Mouse (Mus musculus): ENCODE measurements around the gene Ptma.

Ptma gene

DNA sequence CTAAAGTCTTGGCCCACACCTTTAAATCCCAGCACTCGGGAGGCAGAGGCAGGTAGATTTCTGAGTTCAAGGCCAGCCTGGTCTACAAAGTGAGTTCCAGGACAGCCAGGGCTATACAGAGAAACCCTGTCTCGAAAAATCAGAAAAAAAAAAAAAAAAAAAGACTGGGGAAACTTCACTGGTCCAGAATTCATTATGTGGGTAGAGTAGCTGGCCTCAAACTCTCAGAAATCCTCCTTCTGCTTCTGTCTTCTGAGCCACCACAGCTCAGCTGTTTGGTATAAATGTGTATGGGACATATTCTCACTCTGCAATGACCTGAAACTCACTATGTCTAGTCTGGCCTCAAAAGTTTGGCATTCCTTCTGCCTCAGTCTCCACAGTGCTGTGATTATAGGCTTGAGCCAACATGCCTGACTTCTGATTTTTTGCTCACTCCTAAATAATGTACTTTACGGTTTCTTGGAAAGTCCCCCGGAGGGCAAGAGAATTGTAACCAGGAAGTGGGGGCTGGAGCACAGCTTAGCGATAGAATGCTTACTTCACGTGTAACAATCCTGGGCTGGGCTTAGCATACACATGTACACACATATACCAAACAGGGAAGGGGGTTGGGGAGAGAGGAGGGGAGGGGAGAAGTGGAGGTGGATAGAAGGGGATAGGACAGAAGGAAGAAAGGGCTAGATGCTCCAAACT lies 10.7 kb upstream of the Ptma start:
- no peak for DNase-seq (ENCODE audit: extremely low read depth, low read depth, low spot score)

GRCm38 (mm10) chr1:86517076-86517475 lies 9.4 kb upstream of the Ptma start:
- no peak for DNase-seq (ENCODE audit: extremely low read depth, low read depth, low spot score)

DNA sequence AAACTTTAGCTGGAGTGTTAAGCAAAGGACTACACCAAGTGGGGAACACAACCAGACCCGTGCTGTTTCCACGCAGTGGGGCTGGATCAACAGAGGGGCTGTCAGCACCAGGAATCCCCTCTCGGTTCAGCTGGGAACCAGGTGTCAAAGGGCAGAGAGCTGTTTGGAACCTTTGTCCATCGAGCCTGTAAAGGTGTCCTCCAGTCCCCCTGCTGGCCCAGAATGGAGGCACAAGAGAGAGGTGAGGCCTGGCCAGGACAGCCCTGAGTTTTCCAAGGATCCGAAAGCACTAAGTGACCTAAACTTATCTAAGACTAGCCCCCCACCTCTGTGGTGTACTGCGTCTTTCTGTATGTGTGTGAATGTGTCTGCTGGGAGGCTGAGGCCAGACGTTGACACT lies 6.2 kb upstream of the Ptma start:
- no peak for DNase-seq (ENCODE audit: extremely low read depth, low read depth, low spot score)

DNA sequence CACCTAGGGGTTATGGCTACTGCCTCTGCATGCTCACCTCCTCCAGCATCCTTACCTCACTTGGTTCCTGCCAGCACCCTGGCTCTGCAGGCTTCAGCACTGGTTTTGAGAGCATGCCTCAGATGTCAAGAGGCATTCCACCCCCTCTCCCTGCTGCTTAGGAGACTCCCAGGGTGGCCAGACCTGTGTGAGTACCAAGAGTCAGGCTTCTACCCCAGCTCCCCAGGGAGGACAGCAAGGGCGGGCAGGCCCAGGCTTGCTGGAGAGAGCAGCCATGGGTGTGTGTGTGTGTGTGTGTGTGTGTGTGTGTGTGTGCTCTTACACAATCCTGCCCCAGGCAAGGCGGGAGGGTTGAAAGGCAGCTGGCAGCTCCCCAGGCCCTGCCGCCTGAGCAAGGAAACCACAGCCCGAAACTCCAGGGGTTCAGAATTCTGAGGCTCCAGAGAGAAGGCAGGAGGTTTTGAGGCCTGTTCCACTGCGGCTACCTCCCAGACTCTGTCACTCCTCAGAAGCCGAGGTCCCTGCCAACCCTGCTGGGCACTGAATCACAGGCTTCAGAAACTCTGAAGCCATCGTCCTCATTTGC lies 4.1 kb upstream of the Ptma start:
- DNase-seq (ENCODE audit: extremely low read depth, low read depth, low spot score) = no peak

DNA sequence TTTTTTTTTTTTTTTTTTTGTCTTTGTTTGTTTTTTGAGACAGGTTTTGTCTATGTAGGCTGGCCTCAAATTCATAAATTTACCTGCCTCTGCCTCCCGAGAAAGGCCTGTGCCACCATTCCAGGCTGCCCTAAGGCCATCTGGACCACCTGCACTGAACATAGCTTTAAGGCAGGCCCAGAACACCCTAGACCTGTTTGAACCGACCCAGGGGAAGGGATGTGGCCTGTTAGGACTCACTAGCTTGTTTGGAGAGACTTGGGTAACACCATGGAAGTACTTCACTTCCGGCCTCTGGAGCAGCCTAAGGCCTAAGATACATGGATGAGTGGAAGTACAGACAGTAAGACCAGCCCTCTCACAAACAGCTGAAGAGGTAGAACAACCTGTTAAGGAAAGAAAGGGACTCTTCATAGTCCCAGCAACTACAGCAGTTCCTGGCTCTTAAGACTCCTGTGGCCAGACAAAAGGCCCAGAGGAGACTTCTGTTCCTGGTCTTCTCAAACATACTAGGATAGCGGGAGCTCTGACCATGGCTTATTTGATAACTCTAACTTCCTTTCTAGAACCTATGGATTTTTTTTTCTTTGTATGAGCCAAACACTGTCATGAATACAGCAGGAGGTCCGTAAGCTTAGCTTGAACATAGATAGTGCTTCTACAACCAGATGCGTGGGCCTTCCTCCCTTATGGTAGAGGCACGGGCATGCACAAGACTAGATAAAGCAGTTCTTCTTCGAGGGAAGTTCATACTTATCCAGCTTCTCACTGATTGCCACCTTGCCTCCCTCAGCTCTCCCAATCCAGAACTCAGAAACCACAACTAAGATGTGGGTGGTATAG lies 2.5 kb upstream of the Ptma start:
- DNase-seq (ENCODE audit: extremely low read depth, low read depth, low spot score) = no peak

DNA sequence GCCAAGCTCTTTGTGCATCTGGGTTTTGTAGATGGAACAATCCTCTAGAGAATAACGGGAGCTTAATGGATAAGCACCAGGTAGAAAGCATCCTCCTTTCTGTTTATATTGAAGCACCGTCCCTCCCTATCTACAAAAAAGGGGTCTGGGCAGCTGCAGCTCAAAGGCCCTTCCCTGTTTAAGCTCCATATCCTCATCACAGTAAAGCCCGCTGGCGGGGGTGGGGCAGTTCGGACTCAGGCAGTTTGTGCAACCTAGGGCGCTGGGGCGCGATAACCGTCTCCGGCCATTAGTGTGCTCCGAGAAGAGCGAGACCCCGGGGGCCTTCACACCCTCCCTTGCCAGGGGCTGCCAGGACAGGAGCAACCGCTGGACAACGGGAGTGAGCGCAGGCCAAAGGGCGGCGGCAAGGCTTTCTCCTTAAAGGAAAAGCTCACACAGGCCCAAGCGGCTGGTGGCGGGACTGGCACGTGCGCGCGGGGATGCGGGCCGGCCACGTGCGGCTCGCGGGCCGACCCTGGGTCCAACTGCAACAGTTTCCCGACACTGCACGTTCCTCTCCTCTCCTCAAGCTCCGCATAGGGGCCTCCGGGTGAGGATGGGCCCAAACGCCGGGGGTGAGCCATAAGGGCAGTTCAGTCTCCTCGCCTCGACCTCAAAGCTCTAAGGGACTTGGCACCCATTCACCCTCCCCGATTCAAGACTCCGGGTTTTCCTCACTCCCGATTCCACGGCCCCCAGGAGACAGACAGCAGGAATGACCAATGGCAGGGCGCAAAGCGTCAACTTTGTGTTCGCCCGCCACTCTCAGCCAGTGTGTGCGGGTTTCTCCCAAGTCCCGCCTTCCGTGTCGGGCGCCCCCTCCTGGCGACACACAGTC lies 1.7 kb upstream of the Ptma start:
- DNase-seq (ENCODE audit: extremely low read depth, low read depth, low spot score) = peak; percentile 87

DNA sequence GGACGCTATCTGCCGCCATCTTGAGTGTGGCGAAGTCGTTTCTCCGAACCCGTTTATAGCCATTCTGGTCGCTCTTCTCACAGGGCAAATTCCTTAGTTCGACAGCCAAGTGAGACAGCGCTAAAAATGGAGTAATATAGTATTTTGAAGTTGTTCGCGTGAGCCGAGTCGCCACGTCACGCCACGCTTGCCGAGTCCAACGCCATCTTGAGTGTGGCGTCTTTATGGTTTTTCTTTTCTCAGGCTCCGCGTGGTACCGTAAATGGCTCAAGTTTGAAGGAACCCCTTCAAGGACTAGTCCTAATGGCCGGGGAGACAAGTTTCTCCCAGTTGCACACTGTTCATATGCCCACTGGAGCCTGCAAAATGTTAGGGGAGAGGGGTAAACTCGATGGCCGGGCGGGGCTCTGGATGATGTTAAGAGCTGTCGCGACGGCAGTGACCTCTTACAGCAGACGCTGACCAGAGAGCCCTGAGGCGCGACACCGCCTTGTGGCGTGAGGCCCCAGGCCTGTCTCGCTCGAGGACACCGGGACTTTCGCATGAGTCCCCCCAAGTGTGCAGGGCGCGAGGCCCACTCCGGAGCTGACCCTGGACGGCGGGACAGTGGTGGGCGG lies 919 bp upstream of the Ptma start:
- no peak for DNase-seq (ENCODE audit: extremely low read depth, low read depth, low spot score)

- no peak for DNase-seq (ENCODE audit: extremely low read depth, low read depth, low spot score)
Observed at GRCm38 (mm10) chr1:86526789-86527598, 468 bp downstream of the Ptma start.

- DNase-seq (ENCODE audit: extremely low read depth, low read depth, low spot score) = no peak
Observed at GRCm38 (mm10) chr1:86527599-86528486, 1.3 kb downstream of the Ptma start.

- DNase-seq (ENCODE audit: extremely low read depth, low read depth, low spot score) = no peak
Observed at GRCm38 (mm10) chr1:86528571-86529180, 2.1 kb downstream of the Ptma start.

- DNase-seq (ENCODE audit: extremely low read depth, low read depth, low spot score) = no peak
Observed at GRCm38 (mm10) chr1:86529590-86529989, 3.1 kb downstream of the Ptma start.

DNA sequence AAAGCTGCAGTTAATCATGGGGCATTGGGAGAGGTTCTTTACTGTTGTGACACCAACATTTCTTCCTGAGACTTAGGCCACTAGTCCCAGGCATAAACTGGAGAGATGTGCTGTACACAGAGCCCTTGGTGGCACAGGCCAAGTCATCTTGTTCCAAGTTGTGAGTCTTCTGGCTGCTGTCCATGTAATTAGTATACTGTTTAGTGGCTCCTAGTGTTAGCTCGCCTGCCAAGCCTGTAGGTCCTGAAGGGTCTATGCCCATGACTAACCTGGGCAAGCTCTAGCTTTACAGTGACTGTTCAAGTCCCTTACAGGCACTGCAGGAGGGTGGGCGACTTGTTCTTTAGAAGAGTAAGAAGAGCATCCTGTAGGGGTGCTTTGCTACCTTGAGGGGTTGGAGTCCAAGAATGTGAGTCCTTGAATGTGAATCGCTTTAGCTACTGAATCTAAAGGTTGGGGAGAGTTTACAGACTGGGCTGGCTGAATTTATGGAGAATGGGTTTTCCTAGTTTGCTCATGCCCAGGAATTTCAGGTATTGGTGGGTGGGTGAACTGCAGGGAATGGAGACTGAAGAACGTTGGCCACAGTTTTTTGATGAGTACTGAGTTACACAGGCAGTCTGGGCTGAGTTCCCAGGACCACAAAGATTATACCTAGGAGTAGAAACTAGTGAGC lies 4.5 kb downstream of the Ptma start:
- DNase-seq (ENCODE audit: extremely low read depth, low read depth, low spot score) = no peak

DNA sequence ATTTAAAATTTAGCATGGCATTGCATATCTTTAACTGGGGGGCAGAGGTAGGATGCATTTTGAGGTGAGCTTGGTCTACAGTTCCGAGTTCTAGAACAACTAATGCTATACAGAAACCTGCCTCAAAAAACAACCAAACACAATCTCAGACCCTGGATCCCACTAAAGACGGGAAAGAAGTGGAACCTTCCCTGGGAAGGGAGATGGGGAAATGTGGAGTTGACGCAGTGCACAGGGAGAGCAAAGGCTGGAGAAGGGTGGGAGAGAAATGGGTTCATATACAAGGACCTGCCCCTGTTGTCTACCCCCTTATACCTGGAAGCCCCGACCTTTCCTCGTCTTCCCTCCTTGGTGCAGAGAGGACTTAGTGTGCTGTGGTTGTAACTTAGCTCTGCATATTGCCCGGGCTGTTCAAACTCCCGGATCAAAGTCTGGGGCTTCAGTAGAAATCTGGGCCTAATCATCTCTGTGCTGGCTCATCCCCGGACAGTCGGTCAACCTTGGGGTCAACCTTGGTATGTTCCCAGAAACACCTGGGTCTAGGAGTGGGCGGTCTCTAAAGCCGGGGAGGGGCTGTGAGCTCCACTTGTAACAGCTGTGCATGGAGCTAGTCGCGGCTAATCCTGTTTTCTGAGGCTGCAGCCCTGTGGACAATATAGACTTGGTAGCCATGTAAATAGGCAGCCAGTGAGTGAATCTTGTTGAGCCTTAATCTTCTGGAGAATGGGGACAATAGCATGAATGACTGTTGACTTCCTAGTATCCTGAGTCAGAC lies 5.2 kb downstream of the Ptma start:
- DNase-seq (ENCODE audit: extremely low read depth, low read depth, low spot score) = no peak

GRCm38 (mm10) chr1:86532362-86533051 lies 6.0 kb downstream of the Ptma start:
- no peak for DNase-seq (ENCODE audit: extremely low read depth, low read depth, low spot score)

DNA sequence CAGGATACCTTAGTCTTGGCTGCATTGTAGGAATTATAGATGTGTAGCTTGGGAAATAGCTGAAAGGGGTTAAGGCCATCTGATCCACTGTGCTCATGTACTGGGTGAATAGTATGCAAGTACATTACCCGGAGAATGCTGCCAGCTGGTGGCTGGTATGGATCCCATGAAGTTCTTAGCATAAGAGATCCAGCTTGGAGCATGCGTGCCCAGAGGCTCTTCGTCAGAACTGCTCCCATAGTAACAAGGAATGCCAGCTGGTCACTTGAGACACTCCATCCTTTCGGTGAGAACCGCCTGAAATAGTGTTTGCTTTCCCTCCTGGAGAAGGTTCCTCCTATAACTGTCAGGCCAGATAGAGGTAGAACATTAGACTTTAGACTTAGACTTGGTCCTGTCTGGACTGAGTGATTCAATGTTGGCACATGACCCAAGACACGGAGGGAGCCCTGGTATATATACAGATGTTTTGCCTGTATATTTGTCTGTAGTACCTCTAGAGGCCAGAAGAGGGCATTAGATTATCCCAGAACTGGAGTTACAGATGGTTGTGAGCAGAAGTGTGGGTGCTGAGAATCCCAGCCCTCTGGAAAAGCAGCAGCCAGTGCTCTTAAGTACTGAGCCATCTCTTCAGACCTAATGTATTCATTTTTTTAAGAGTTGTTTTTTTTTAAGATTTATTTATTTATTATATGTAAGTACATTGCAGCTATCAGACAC lies 7.0 kb downstream of the Ptma start:
- DNase-seq (ENCODE audit: extremely low read depth, low read depth, low spot score) = no peak

- DNase-seq (ENCODE audit: extremely low read depth, low read depth, low spot score) = no peak
Observed at GRCm38 (mm10) chr1:86538383-86538782, 11.9 kb downstream of the Ptma start.
